14 mouse cellular contexts compared by ENCODE assay signal in the genomic region with DNA sequence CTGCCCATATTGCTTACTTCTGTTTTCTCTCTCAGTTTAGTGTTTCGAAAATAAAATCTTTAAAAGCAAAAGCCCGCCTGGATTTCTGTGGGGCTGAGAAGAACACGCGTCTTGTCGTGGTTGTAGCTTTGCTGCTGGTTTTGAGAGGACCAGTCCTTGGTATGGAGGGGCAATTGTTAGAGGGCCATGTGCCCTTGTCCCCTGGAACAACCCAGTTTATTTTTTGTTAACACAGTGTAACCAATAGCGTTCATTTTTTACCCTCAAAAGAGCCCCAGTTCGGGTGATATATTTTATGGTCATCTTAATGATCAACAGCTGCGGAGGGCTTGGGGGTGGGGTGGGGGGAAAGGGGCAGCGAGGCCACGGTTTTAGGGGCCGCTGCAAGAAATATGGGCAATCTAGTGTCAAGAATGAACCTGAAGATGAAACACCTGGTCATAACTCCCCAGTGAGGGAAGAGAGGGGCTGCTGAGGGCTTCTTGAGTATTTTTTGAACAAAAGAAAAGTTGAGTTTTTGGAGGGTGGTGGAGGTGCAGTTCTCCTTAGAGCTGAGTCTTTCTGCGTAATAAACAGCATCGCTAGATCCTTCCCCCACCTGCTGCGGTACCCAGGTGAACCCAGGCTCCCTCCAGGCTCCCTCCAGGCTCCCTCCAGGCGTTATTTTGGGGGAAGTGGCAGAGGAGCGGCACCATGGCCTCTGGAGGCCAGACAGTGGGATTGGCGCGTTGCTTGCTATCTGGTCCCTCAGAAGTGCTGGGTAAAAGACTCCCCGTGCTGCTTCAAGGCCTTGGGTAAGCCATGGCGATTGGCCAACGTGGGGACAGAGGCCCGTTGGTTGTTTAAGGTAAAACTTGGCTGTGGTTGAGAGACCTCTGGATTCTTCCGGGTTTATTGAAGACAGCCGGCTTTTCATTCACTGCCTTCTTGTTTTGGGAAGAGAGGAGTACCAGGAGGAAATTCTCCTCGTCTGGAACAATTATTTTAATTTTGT. TPM values are rescaled to one million over a fixed set of nuclear protein-coding genes. Genes with fewer than 3 reads are reported as not detected.
DNase-seq lines count a peak whose midpoint lies in the region; ATAC-seq and TF ChIP-seq lines count a peak whose summit lies in the region.
"Had no signal": no experiment of that assay in that cellular context is flagged by ENCODE, and none has a peak within 500 bp of the region (broad histone marks: within the 10 kb centered on the region; RNA-seq: fewer than 3 reads in every experiment).

No protein-coding gene starts in this region.

- no peak for TF ChIP-seq POLR2A in limb, embryonic 14.5 days (IDR thresholded peaks at IDR 0.05; ENCODE audit: borderline replicate concordance, extremely low read depth, insufficient read depth, insufficient read length)

- peak overlapping the region; percentile 75 for H3K27ac ChIP-seq in hindbrain, embryonic 10.5 days
- no peak overlapping the region for H3K27ac ChIP-seq in hindbrain, embryonic 14.5 days
- peak overlapping the region; percentile 53 for H3K27ac ChIP-seq in midbrain, embryonic 10.5 days (replicated peaks)
- H3K27ac ChIP-seq in midbrain, embryonic 13.5 days, result no peak overlapping the region
- H3K27ac ChIP-seq in embryonic facial prominence, embryonic 11.5 days (replicated peaks; ENCODE audit: low read depth, low read length), result 0 out of 2 replicates have a peak overlapping the region, but pooled peaks have one; percentile 22
- peak overlapping the region; percentile 83 for H3K27ac ChIP-seq in limb, embryonic 14.5 days (replicated peaks; ENCODE audit: low read depth, low read length)
- H3K27ac ChIP-seq: embryonic facial prominence, embryonic 15.5 days; forebrain, embryonic 15.5 days had no signal

- H3K4me3 ChIP-seq in hindbrain, embryonic 10.5 days, result no peak overlapping the region
- H3K4me3 ChIP-seq in hindbrain, embryonic 14.5 days (replicated peaks; ENCODE audit: low read length), result no peak overlapping the region
- H3K4me3 ChIP-seq in midbrain, embryonic 10.5 days, result no peak overlapping the region
- H3K4me3 ChIP-seq in midbrain, embryonic 13.5 days (replicated peaks), result no peak overlapping the region
- no peak overlapping the region for H3K4me3 ChIP-seq in embryonic facial prominence, embryonic 11.5 days (ENCODE audit: low read depth, low read length)
- no peak overlapping the region for H3K4me3 ChIP-seq in limb, embryonic 14.5 days (replicated peaks; ENCODE audit: low read length)
- H3K4me3 ChIP-seq: embryonic facial prominence, embryonic 15.5 days; forebrain, embryonic 15.5 days; liver, embryonic 13.5 days had no signal

- peaks cover 36% of the 10 kb centered on the region for H3K4me1 ChIP-seq in hindbrain, embryonic 10.5 days (replicated peaks)
- peaks cover 7% of the 10 kb centered on the region; the same call in 1 of the 2 replicates for H3K4me1 ChIP-seq in hindbrain, embryonic 14.5 days (replicated peaks; ENCODE audit: control insufficient read depth, insufficient read depth, low read length)
- peaks cover 50% of the 10 kb centered on the region for H3K4me1 ChIP-seq in midbrain, embryonic 10.5 days
- peaks cover 14% of the 10 kb centered on the region for H3K4me1 ChIP-seq in midbrain, embryonic 13.5 days (replicated peaks)
- H3K4me1 ChIP-seq in embryonic facial prominence, embryonic 11.5 days (ENCODE audit: control insufficient read depth, insufficient read depth, low read length), result no peaks in the 10 kb centered on the region; the same call in 1 of the 2 replicates
- H3K4me1 ChIP-seq in limb, embryonic 14.5 days (ENCODE audit: control insufficient read depth, insufficient read depth, low read length), result peaks cover 31% of the 10 kb centered on the region

- H3K27me3 ChIP-seq in hindbrain, embryonic 10.5 days (ENCODE audit: insufficient read depth, poor library complexity, severe bottlenecking), result 0 out of 2 replicates have a peak, but pooled peaks cover 4% of the 10 kb centered on the region
- H3K27me3 ChIP-seq in hindbrain, embryonic 14.5 days (ENCODE audit: control insufficient read depth, insufficient read depth, low read length), result no peaks in the 10 kb centered on the region
- H3K27me3 ChIP-seq in midbrain, embryonic 10.5 days (ENCODE audit: low read depth, poor library complexity, severe bottlenecking), result no peaks in the 10 kb centered on the region
- no peaks in the 10 kb centered on the region for H3K27me3 ChIP-seq in midbrain, embryonic 13.5 days
- no peaks in the 10 kb centered on the region for H3K27me3 ChIP-seq in embryonic facial prominence, embryonic 11.5 days (ENCODE audit: control insufficient read depth, insufficient read depth, low read length)
- no peaks in the 10 kb centered on the region for H3K27me3 ChIP-seq in limb, embryonic 14.5 days (ENCODE audit: control insufficient read depth, insufficient read depth, low read length)
- H3K27me3 ChIP-seq: embryonic facial prominence, embryonic 15.5 days; forebrain, embryonic 15.5 days; liver, embryonic 13.5 days had no signal

- no peak for DNase-seq in hindbrain, embryonic 10.5 days (ENCODE audit: low spot score)
- no peak for DNase-seq in hindbrain, embryonic 14.5 days (ENCODE audit: low spot score)
- DNase-seq in midbrain, embryonic 10.5 days (ENCODE audit: low spot score), result no peak
- no peak for DNase-seq in embryonic facial prominence, embryonic 11.5 days (ENCODE audit: low spot score)
- no peak for DNase-seq in limb, embryonic 14.5 days (ENCODE audit: low spot score)
- no peak for DNase-seq in thymus, postnatal 14 days
- DNase-seq: cerebellum, adult 9-10 months; gastrocnemius, postnatal 25 days; layer of hippocampus, adult 9-11 months; liver, embryonic 13.5 days had no signal

- H3K9me3 ChIP-seq in hindbrain, embryonic 10.5 days, result no peaks in the 10 kb centered on the region
- no peaks in the 10 kb centered on the region for H3K9me3 ChIP-seq in hindbrain, embryonic 14.5 days (ENCODE audit: control insufficient read depth, low read length)
- H3K9me3 ChIP-seq in midbrain, embryonic 10.5 days (replicated peaks), result no peaks in the 10 kb centered on the region
- no peaks in the 10 kb centered on the region for H3K9me3 ChIP-seq in midbrain, embryonic 13.5 days
- H3K9me3 ChIP-seq in embryonic facial prominence, embryonic 11.5 days (replicated peaks; ENCODE audit: control insufficient read depth, low read length), result no peaks in the 10 kb centered on the region
- no peaks in the 10 kb centered on the region for H3K9me3 ChIP-seq in limb, embryonic 14.5 days (ENCODE audit: control insufficient read depth, low read length)
- H3K9me3 ChIP-seq: embryonic facial prominence, embryonic 15.5 days; forebrain, embryonic 15.5 days; liver, embryonic 13.5 days had no signal

- ATAC-seq in hindbrain, embryonic 14.5 days (ENCODE audit: low FRiP score), result no peak
- ATAC-seq in midbrain, embryonic 13.5 days, result no peak
- ATAC-seq in embryonic facial prominence, embryonic 11.5 days (replicated peaks; ENCODE audit: insufficient number of reproducible peaks, low FRiP score, low TSS enrichment, low read depth), result no peak
- ATAC-seq in limb, embryonic 14.5 days (ENCODE audit: low FRiP score, low read depth), result peak; percentile 56; the same call in 1 of the 2 replicates
- ATAC-seq: forebrain, embryonic 15.5 days; intestine, embryonic 16.5 days had no signal

- H3K36me3 ChIP-seq in hindbrain, embryonic 10.5 days, result no peaks in the 10 kb centered on the region
- no peaks in the 10 kb centered on the region for H3K36me3 ChIP-seq in hindbrain, embryonic 14.5 days (replicated peaks; ENCODE audit: control insufficient read depth, insufficient read depth)
- no peaks in the 10 kb centered on the region for H3K36me3 ChIP-seq in midbrain, embryonic 10.5 days
- H3K36me3 ChIP-seq in midbrain, embryonic 13.5 days, result no peaks in the 10 kb centered on the region
- no peaks in the 10 kb centered on the region for H3K36me3 ChIP-seq in embryonic facial prominence, embryonic 11.5 days (replicated peaks; ENCODE audit: control insufficient read depth, insufficient read depth, low read depth, low read length)
- no peaks in the 10 kb centered on the region for H3K36me3 ChIP-seq in limb, embryonic 14.5 days (ENCODE audit: control insufficient read depth, insufficient read depth, low read length)
- H3K36me3 ChIP-seq: embryonic facial prominence, embryonic 15.5 days; forebrain, embryonic 15.5 days; liver, embryonic 13.5 days had no signal

- H3K9ac ChIP-seq in hindbrain, embryonic 14.5 days, result no peak overlapping the region
- H3K9ac ChIP-seq in midbrain, embryonic 13.5 days (replicated peaks), result no peak overlapping the region
- no peak overlapping the region for H3K9ac ChIP-seq in embryonic facial prominence, embryonic 11.5 days (replicated peaks; ENCODE audit: low read length)
- peak overlapping the region; percentile 25; the same call in 1 of the 2 replicates for H3K9ac ChIP-seq in limb, embryonic 14.5 days (ENCODE audit: low read depth, low read length, severe bottlenecking)
- H3K9ac ChIP-seq: embryonic facial prominence, embryonic 15.5 days; forebrain, embryonic 15.5 days; liver, embryonic 13.5 days had no signal

- WGBS in hindbrain, embryonic 10.5 days, result 69% methylated on average over 25 of the region's 25 CpGs
- 72% methylated on average over 25 of the region's 25 CpGs for WGBS in hindbrain, embryonic 14.5 days
- WGBS in midbrain, embryonic 10.5 days, result 68% methylated on average over 25 of the region's 25 CpGs
- 74% methylated on average over 25 of the region's 25 CpGs for WGBS in midbrain, embryonic 13.5 days
- 59% methylated on average over 25 of the region's 25 CpGs for WGBS in embryonic facial prominence, embryonic 11.5 days
- 13% methylated on average over 25 of the region's 25 CpGs for WGBS in limb, embryonic 14.5 days

- no peak overlapping the region for H3K4me2 ChIP-seq in hindbrain, embryonic 14.5 days (replicated peaks)
- H3K4me2 ChIP-seq in midbrain, embryonic 13.5 days (replicated peaks), result no peak overlapping the region
- H3K4me2 ChIP-seq in embryonic facial prominence, embryonic 11.5 days (ENCODE audit: low read depth, low read length), result no peak overlapping the region
- H3K4me2 ChIP-seq in limb, embryonic 14.5 days (replicated peaks; ENCODE audit: low read depth, low read length, severe bottlenecking), result peak overlapping the region; percentile 22; the same call in 1 of the 2 replicates
- H3K4me2 ChIP-seq: embryonic facial prominence, embryonic 15.5 days; forebrain, embryonic 15.5 days; liver, embryonic 13.5 days had no signal

RNA-seq across cellular contexts. Expression of gene Mest, which starts 12.7 kb away (rescaled TPM):
- polyA plus RNA-seq in hindbrain, embryonic 10.5 days (2016; fragmentation: Nextera tagmentation; extraction: Ambion mirVana), result 1,257 and 1,613 TPM in 2 replicates
- polyA plus RNA-seq in hindbrain, embryonic 14.5 days (2014; fragmentation: Nextera tagmentation; extraction: Ambion mirVana), result 346 and 418 TPM in 2 replicates
- polyA plus RNA-seq in midbrain, embryonic 10.5 days (2016; fragmentation: Nextera tagmentation; extraction: Ambion mirVana), result 1,366 and 1,939 TPM in 2 replicates
- polyA plus RNA-seq in midbrain, embryonic 13.5 days (2015; fragmentation: Nextera tagmentation; extraction: Ambion mirVana), result 409 and 424 TPM in 2 replicates
- polyA plus RNA-seq in embryonic facial prominence, embryonic 11.5 days (2014; fragmentation: Nextera tagmentation; extraction: Ambion mirVana), result 1,816 and 1,902 TPM in 2 replicates
- polyA plus RNA-seq in limb, embryonic 14.5 days (2012; rRNA removed), result 3,348 and 4,195 TPM in 2 replicates
- polyA plus RNA-seq in limb, embryonic 14.5 days (2014; fragmentation: Nextera tagmentation; extraction: Ambion mirVana), result 2,178 and 2,321 TPM in 2 replicates

RNA-seq across cellular contexts. Expression of gene Cep41, which starts 17.1 kb away (rescaled TPM):
- polyA plus RNA-seq in hindbrain, embryonic 10.5 days (2016; fragmentation: Nextera tagmentation; extraction: Ambion mirVana), result 16.0 and 19.0 TPM in 2 replicates
- 12.2 and 13.7 TPM in 2 replicates for polyA plus RNA-seq in hindbrain, embryonic 14.5 days (2014; fragmentation: Nextera tagmentation; extraction: Ambion mirVana)
- 19.8 and 24.0 TPM in 2 replicates for polyA plus RNA-seq in midbrain, embryonic 10.5 days (2016; fragmentation: Nextera tagmentation; extraction: Ambion mirVana)
- 15.5 and 17.1 TPM in 2 replicates for polyA plus RNA-seq in midbrain, embryonic 13.5 days (2015; fragmentation: Nextera tagmentation; extraction: Ambion mirVana)
- polyA plus RNA-seq in embryonic facial prominence, embryonic 11.5 days (2014; fragmentation: Nextera tagmentation; extraction: Ambion mirVana), result 23.7 and 28.1 TPM in 2 replicates
- polyA plus RNA-seq in limb, embryonic 14.5 days (2012; rRNA removed), result 44.3 and 48.5 TPM in 2 replicates
- 41.1 and 50.9 TPM in 2 replicates for polyA plus RNA-seq in limb, embryonic 14.5 days (2014; fragmentation: Nextera tagmentation; extraction: Ambion mirVana)

Comparison
In these comparisons a context has a peak if more than half of its experiments do, and no peak if none do; other contexts are left out.
1. H3K27ac ChIP-seq: peak in hindbrain, embryonic 10.5 days (single experiment), midbrain, embryonic 10.5 days (single experiment), embryonic facial prominence, embryonic 11.5 days (single experiment) and limb, embryonic 14.5 days (single experiment); none in hindbrain, embryonic 14.5 days (single experiment) and midbrain, embryonic 13.5 days (single experiment).